Mouse (Mus musculus) urinary bladder, postnatal 0 days (tissue): ENCODE data around the gene Kars. TPM values are rescaled to one million over a fixed set of nuclear protein-coding genes. Genes with fewer than 3 reads are reported as not detected.

Experiments
- polyA plus RNA-seq: library from polyadenylated mRNA; unstranded; fragments of >200 nt; fragmentation: Nextera tagmentation; extraction: Ambion mirVana; gene quantifications from 2 replicates; pipeline ENCODE4 v1.2.1, GENCODE M21; 2015

Gene Kars
- 100 and 106 TPM in 2 replicates for polyA plus RNA-seq

DNA sequence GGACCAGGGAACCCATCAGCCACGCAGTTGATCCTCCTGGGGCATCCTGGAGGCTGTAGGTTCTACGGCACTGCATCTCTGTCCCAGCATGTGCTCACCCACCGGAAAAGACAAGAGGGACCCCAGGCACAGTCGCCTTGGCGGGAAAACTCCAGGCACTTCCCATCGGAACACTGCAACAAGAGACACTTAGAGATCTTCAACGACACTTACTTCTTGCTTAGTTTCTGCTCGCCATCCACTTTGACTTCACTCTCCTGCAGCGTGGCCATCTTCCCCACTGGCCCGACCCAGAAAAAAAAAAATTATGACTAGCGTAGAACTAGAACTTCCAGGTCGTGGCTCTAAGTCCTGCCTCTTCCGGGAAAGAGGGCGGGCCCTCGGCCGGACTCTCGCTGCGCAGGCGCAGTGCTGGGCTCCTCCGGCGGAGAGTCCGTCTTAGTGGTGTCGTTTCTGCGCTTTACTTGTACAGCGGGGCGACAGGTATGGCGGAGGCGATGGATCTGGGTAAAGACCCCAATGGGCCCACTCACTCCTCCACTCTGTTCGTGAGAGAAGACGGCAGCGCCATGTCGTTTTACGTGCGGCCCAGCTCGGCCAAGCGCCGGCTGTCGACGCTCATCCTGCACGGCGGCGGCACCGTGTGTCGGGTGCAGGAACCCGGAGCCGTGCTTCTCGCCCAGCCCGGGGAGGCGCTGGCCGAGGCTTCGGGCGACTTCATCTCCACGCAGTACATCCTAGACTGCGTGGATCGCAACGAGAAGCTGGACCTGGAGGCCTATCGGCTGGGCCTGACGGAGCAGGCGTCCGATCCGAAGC is at the start of gene Kars, which contains the start of gene Terf2ip:
Kars (minus strand) TSS at position 327 of the 819 bp plus-strand sequence.
Terf2ip (plus strand) TSS at position 402 of the 819 bp plus-strand sequence.

DNA sequence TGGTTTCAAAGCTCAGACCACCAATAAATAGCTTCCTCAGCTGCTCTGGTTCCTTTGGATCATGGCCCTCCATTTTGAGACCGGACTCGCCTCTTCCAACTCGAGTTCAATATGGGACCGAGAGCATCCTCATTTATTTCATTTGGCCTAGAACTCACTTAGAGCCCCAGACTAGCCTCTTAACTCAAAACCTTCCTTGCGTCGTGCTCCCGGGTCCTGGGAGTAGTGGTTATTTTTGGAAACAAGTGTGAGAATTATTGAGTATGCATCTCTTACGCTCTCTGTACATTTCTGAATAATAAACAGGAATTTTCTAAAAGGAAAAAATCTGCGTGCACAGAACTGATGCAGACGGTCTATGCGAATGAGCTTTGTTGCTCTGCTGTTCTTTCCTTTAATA is 3.8 kb upstream of the Kars start, which contains the start of gene Gm6793:
Gm6793 (minus strand) TSS at position 101 of the 400 bp plus-strand sequence.

DNA sequence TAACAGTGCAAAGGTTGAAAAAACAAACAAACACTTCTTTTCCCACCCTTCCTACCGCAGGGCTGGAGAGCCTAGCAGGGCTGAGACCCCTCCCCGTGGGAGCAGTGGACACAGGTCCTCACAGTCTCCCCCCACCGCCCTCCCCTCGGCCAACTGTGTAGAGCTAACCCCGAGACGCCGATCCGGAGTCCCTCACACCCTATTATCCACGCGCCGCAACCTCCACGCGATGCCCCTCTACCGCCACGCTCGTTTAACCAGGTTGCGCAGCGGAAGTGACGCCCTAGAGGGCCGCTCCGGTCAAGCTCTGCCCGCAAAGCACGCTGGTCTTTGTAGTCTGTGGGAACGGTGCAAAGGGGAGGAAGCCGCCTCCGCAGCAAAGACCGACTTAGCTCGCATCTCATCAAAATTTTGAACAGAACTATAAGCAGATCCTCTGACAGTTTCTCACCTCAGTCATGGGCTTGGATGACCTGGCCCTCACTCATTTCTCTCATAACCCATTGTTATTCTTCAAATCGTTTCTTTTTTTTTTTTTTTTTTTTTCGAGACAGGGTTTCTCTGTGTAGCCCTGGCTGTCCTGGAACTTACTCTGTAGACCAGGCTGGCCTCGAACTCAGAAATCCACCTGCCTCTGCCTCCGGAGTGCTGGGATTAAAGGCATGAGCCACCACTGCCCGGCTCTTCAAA is 19.0 kb downstream of the Kars start, which contains the start of gene Adat1:
Adat1 (minus strand) TSS at position 290 of the 690 bp plus-strand sequence.

Other genes starting within 250 kb of the Kars start
- 90.4 and 109 TPM in 2 replicates for gene Cfdp1, start 157.0 kb downstream of the Kars start, polyA plus RNA-seq
- gene Tmem170, start 134.6 kb downstream of the Kars start, polyA plus RNA-seq: 6.9 and 8.2 TPM in 2 replicates
- gene Chst5, start 100.9 kb downstream of the Kars start, polyA plus RNA-seq: 0.81 and 0.82 TPM in 2 replicates
- gene Tmem231, start 77.4 kb downstream of the Kars start, polyA plus RNA-seq: 2.6 and 3.3 TPM in 2 replicates
- 143 and 156 TPM in 2 replicates for gene Gabarapl2, start 70.6 kb downstream of the Kars start, polyA plus RNA-seq
- 2.1 and 2.2 TPM in 2 replicates for gene Adat1, start 19.0 kb downstream of the Kars start, polyA plus RNA-seq
- gene Terf2ip, start 75 bp upstream of the Kars start, polyA plus RNA-seq: 11.7 and 11.9 TPM in 2 replicates
- gene Gm6793, start 3.7 kb upstream of the Kars start, polyA plus RNA-seq: 0.47 TPM in 1 of 2 replicates, not detected in the other